Mouse (Mus musculus) hindbrain, embryonic 11.5 days (tissue): ENCODE measurements at regions not wholly inside any gene's neighbourhood (a gene's known extent, or its start where the extent isn't known, plus 50 kb on each side); places are given as distances from the start of the nearest gene placed in this dataset.

Experiments used
- ATAC-seq: fragments of 200-750 bp; cut with Nextera tagmentation; 2 replicates; pipeline ENCODE4 v1.8.0; 2017; ENCODE audit warnings: mild to moderate bottlenecking, moderate TSS enrichment, moderate library complexity; ENCODE audit not compliant: low FRiP score
- DNase-seq: peaks from one replicate; pipeline ENCODE4 v3.0.0-alpha.2; 2015; ENCODE audit warnings: low spot score
- H3K27ac ChIP-seq: fragments of 300-500 bp; sonication (generic); 2 replicates; pipeline ENCODE4 v1.5.1; 2014; ENCODE audit warnings: mild to moderate bottlenecking, low read depth, low read length
- H3K27me3 ChIP-seq: fragments of 300-500 bp; sonication (generic); 2 replicates; pipeline ENCODE4 v1.6.1; 2014; ENCODE audit warnings: mild to moderate bottlenecking, low read length, moderate library complexity, mixed read lengths; ENCODE audit not compliant: control insufficient read depth, insufficient read depth
- H3K36me3 ChIP-seq: fragments of 300-500 bp; sonication (generic); 2 replicates; pipeline ENCODE4 v1.6.1; 2014; ENCODE audit warnings: mild to moderate bottlenecking, low read length, moderate library complexity, mixed read lengths; ENCODE audit not compliant: control insufficient read depth, insufficient read depth
- H3K4me1 ChIP-seq: fragments of 300-500 bp; sonication (generic); replicated peaks from 2 replicates; pipeline ENCODE4 v1.6.1; 2014; ENCODE audit warnings: low read length, mixed read lengths; ENCODE audit not compliant: control insufficient read depth, insufficient read depth
- H3K4me2 ChIP-seq: fragments of 300-500 bp; sonication (generic); replicated peaks from 2 replicates; pipeline ENCODE4 v1.6.1; 2014; ENCODE audit warnings: mild to moderate bottlenecking, low read depth, low read length
- H3K4me3 ChIP-seq: fragments of 300-500 bp; sonication (generic); 2 replicates; pipeline ENCODE4 v1.5.1; 2014; ENCODE audit warnings: low read depth, low read length
- H3K9ac ChIP-seq: fragments of 300-500 bp; sonication (generic); 2 replicates; pipeline ENCODE4 v1.6.1; 2014; ENCODE audit warnings: low read depth, low read length
- H3K9me3 ChIP-seq: fragments of 300-500 bp; sonication (generic); 2 replicates; pipeline ENCODE4 v1.6.1; 2016; ENCODE audit warnings: low read length; ENCODE audit not compliant: control insufficient read depth
- WGBS: fragments of 180-500 bp; shearing (Covaris S2); extraction: QIAGEN DNeasy Blood & Tissue Kit; methylation state at CpG from one replicate; pipeline ENCODE4 v1.1.7; 2014; 5-methylcytosine and 5-hydroxymethylcytosine counted together

- no peak for ATAC-seq
- DNase-seq: no peak
- WGBS: 77% methylated on average over 3 of the region's 3 CpGs
Observed at GRCm38 (mm10) chr1:72084219-72084618, 127.9 kb downstream of the Mreg start.

GRCm38 (mm10) chr1:72082366-72082765 is 129.7 kb downstream of the Mreg start:
- no peak overlapping the region for H3K27ac ChIP-seq
- no peak overlapping the region for H3K9ac ChIP-seq
- H3K36me3 ChIP-seq: no peaks in the 10 kb centered on the region
- 89% methylated on average over 4 of the region's 4 CpGs for WGBS
- DNase-seq (no peak), ATAC-seq (no peak)
- no peak overlapping the region for H3K4me3 ChIP-seq
- no peak overlapping the region for H3K4me2 ChIP-seq
- H3K27me3 ChIP-seq: no peaks in the 10 kb centered on the region
- no peaks in the 10 kb centered on the region for H3K4me1 ChIP-seq
- no peaks in the 10 kb centered on the region for H3K9me3 ChIP-seq

More at GRCm38 (mm10) chr1:72084219-72084618, 127.9 kb downstream of the Mreg start:
- no peaks in the 10 kb centered on the region for H3K4me1 ChIP-seq
- H3K4me3 ChIP-seq: no peak overlapping the region
- H3K4me2 ChIP-seq: no peak overlapping the region
- H3K9me3 ChIP-seq: no peaks in the 10 kb centered on the region
- no peaks in the 10 kb centered on the region for H3K36me3 ChIP-seq
- H3K27ac ChIP-seq: no peak overlapping the region
- no peak overlapping the region for H3K9ac ChIP-seq
- H3K27me3 ChIP-seq: no peaks in the 10 kb centered on the region

GRCm38 (mm10) chr1:72081811-72082210 is 130.3 kb downstream of the Mreg start:
- 81% methylated on average over 5 of the region's 5 CpGs for WGBS
- Histone ChIP-seq H3K4me2 (no peak overlapping the region), H3K27me3 (no peaks in the 10 kb centered on the region), H3K27ac (no peak overlapping the region), H3K4me3 (no peak overlapping the region), H3K9me3 (no peaks in the 10 kb centered on the region), H3K9ac (no peak overlapping the region), H3K4me1 (no peaks in the 10 kb centered on the region), H3K36me3 (no peaks in the 10 kb centered on the region)
- ATAC-seq: no peak
- no peak for DNase-seq

- Histone ChIP-seq H3K4me1 (no peaks in the 10 kb centered on the region), H3K4me3 (no peak overlapping the region), H3K4me2 (no peak overlapping the region), H3K27me3 (no peaks in the 10 kb centered on the region), H3K9me3 (no peaks in the 10 kb centered on the region), H3K27ac (no peak overlapping the region), H3K36me3 (no peaks in the 10 kb centered on the region), H3K9ac (no peak overlapping the region)
- WGBS: 93% methylated on average over 7 of the region's 7 CpGs
- no peak for DNase-seq
- ATAC-seq: no peak
Observed at GRCm38 (mm10) chr1:72078926-72079550, 133.1 kb downstream of the Mreg start.

- Histone ChIP-seq H3K27ac (no peak overlapping the region), H3K27me3 (no peaks in the 10 kb centered on the region), H3K4me1 (no peaks in the 10 kb centered on the region), H3K9ac (no peak overlapping the region), H3K36me3 (no peaks in the 10 kb centered on the region), H3K4me2 (no peak overlapping the region), H3K4me3 (no peak overlapping the region), H3K9me3 (no peaks in the 10 kb centered on the region)
- WGBS: 36% methylated on average over 1 of the region's 1 CpGs
- DNase-seq: no peak
- ATAC-seq: no peak
Observed at GRCm38 (mm10) chr1:72076341-72076740, 135.8 kb downstream of the Mreg start.

- Histone ChIP-seq H3K9ac (no peak overlapping the region), H3K4me3 (no peak overlapping the region), H3K4me2 (no peak overlapping the region), H3K27ac (no peak overlapping the region), H3K4me1 (no peaks in the 10 kb centered on the region), H3K36me3 (no peaks in the 10 kb centered on the region), H3K9me3 (no peaks in the 10 kb centered on the region), H3K27me3 (no peaks in the 10 kb centered on the region)
- DNase-seq (no peak), ATAC-seq (no peak)
- 82% methylated on average over 2 of the region's 2 CpGs for WGBS
Observed at GRCm38 (mm10) chr1:72075464-72075863, 136.6 kb downstream of the Mreg start.

GRCm38 (mm10) chr1:72073245-72073644 is 138.9 kb downstream of the Mreg start:
- no peaks in the 10 kb centered on the region for H3K36me3 ChIP-seq
- ATAC-seq (peak; percentile 30; the same call in 1 of the 2 replicates), DNase-seq (no peak)
- no peak overlapping the region for H3K4me3 ChIP-seq
- no peaks in the 10 kb centered on the region for H3K9me3 ChIP-seq
- H3K4me2 ChIP-seq: no peak overlapping the region
- H3K27ac ChIP-seq: no peak overlapping the region
- no peaks in the 10 kb centered on the region for H3K4me1 ChIP-seq
- H3K9ac ChIP-seq: no peak overlapping the region
- no peaks in the 10 kb centered on the region for H3K27me3 ChIP-seq
- WGBS: 82% methylated on average over 4 of the region's 4 CpGs

GRCm38 (mm10) chr1:72070489-72070888 is 141.6 kb downstream of the Mreg start:
- DNase-seq (no peak), ATAC-seq (no peak)
- Histone ChIP-seq H3K9me3 (no peaks in the 10 kb centered on the region), H3K9ac (no peak overlapping the region), H3K36me3 (no peaks in the 10 kb centered on the region), H3K4me3 (no peak overlapping the region), H3K4me2 (no peak overlapping the region), H3K27ac (no peak overlapping the region), H3K27me3 (no peaks in the 10 kb centered on the region), H3K4me1 (no peaks in the 10 kb centered on the region)
- WGBS: 78% methylated on average over 5 of the region's 5 CpGs

GRCm38 (mm10) chr1:72069056-72069455 is 143.1 kb downstream of the Mreg start:
- H3K27me3 ChIP-seq: no peaks in the 10 kb centered on the region
- no peaks in the 10 kb centered on the region for H3K4me1 ChIP-seq
- H3K27ac ChIP-seq: no peak overlapping the region
- H3K36me3 ChIP-seq: no peaks in the 10 kb centered on the region
- ATAC-seq: no peak
- no peak for DNase-seq
- no peak overlapping the region for H3K4me3 ChIP-seq
- no peaks in the 10 kb centered on the region for H3K9me3 ChIP-seq
- H3K4me2 ChIP-seq: no peak overlapping the region
- 83% methylated on average over 4 of the region's 4 CpGs for WGBS
- no peak overlapping the region for H3K9ac ChIP-seq
